Mouse (Mus musculus) mouse trophoblast stem cell (cell line): ENCODE measurements around the gene Hoxb13.

Experiments
- in situ Hi-C, 2 experiments: fragments of 300-500 bp; cut with MseI, MboI; formaldehyde crosslinking; loops; 2 replicates in 1 of 2; 3 replicates in 1 of 2; pipeline ENCODE4 v1.15.1; 2025

Hoxb13 gene

DNA sequence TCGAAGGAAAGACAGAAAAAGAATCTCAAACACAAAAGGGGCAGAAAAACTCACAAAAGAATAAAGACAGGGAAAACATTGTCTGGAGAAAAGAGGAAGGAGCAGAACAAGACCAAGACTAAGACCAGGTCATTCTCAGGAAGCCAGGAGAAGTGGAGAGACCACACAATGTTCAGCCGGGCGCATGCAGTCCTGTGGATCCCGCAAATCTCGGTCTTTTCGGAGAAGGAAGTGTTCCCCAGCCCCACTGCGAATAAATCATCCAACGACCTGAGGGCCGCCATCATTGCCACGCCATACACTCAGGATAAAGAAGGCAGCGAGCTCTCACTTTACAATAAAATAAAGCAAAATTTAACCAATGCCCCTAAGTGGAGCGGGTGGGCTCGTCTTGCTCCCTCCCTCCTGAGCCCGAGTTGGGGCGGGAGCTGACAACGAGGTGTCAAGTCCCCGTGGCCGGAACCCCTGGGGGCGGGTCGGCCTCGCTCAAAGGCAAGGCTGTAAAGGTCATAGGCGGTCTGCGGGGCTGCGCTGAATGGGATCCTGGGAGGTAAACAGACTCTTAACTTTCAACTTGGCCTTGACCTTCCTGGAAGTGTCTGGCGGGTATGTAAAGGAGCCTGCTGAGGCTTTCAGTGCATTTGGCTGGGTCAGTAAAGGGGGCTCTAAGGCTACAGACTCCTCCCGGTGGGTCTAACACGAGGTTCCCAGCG, 4.2 kb upstream of the Hoxb13 start:
- in situ Hi-C loops: no loop called here

GRCm38 (mm10) chr11:96191132-96191531, 3.0 kb upstream of the Hoxb13 start:
- in situ Hi-C loops: no loop called here

- in situ Hi-C loops: no loop called here
Measured at GRCm38 (mm10) chr11:96194401-96194710, 240 bp downstream of the Hoxb13 start.

- in situ Hi-C loops: loop anchor here in 1 of 2 experiments (5.0 kb wide), 1 partner anchor 48 kb away; no protein-coding TSS in a partner anchor
Measured at GRCm38 (mm10) chr11:96194961-96195640, 985 bp downstream of the Hoxb13 start.

GRCm38 (mm10) chr11:96195769-96196280, 1.7 kb downstream of the Hoxb13 start:
- in situ Hi-C loops: loop anchor here in 1 of 2 experiments (5.0 kb wide), 1 partner anchor 49 kb away; no protein-coding TSS in a partner anchor

DNA sequence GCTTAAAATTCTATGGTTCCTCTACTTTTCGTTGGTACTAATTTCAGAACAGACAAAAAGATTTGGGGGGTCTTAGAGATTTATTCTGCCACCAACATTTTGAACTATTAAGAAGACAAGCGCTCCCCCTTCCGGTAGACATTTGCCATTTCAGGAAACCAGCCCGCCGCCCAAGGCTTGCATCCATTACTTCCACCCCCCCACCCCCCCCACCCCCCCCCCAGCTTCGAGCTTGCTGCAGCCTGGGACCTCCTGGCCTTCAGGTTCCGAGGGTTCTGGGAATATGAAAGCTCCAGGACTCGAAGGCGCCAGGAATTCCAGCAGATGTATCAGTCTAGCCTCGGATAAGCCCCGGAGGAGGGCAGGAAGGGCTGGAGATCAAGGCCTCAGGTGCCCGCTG, 4.5 kb downstream of the Hoxb13 start:
- in situ Hi-C loops: loop anchor here in 1 of 2 experiments (5.0 kb wide), 1 partner anchor 51 kb away; no protein-coding TSS in a partner anchor

DNA sequence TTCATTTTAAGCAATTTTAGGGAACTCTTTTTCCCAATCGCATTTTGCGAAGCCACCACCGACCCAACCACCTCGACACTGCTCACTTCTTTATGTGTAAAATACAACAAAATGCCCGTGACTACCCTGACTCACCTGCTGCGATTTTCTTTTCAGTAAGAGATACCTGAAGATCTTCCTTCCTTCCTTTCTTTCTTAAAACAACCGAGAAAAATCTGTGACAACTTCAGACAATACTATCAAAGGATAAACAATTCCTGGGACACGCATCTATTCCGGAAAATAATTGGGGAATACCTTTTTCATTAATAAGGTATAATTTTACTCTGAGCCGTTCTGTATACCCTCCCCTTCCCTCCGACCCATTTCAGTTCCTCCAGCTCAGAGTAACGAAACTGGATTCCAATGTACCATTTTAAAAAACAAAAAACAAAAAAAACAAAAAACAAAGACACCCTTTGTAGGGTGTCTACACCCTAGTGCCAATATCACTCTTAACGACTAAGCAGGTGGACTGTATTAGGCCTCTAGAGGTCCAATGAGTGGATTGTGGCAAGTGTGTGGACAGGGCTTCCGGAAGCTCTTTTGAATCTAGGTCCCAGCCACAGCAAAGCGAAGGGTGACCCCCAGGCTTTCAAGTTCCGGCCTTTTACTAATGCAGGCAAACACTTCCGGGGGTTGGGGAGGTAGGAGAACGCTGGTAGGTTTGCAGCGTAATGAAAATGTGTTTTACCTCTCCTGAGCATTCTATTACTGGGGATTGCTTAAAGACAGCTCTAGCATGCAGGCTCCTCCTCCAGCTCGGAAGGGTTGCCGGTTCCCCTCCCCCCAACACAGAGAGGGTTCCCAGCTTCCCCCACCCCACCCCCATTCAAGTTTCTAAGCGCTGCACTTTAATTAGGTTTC, 5.3 kb downstream of the Hoxb13 start:
- in situ Hi-C loops: loop anchor here in 1 of 2 experiments (5.0 kb wide), 1 partner anchor 52 kb away; no protein-coding TSS in a partner anchor

DNA sequence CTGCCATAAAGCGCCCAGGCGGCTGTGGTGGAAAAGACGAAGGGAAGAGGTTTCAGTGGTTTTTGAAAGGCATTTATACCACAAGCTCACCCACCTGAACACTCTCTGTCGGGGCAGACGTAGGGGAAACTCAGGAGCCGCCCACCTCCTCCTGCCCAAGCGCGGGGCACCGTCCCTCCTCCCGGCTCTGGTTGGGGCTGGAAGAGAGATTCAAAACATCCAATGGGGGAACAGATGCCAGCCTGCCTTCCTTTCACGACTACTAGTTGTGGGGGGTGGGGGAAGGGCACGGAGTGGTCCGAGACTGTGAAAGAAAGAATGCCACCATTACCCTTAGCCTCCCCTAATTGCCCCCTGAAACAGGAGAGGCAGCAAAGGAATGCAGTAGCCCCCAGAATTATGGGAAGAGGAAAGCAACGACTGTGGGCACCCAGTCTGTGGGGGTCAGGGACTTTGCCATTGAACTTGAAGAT, 6.1 kb downstream of the Hoxb13 start:
- in situ Hi-C loops: no loop called here

DNA sequence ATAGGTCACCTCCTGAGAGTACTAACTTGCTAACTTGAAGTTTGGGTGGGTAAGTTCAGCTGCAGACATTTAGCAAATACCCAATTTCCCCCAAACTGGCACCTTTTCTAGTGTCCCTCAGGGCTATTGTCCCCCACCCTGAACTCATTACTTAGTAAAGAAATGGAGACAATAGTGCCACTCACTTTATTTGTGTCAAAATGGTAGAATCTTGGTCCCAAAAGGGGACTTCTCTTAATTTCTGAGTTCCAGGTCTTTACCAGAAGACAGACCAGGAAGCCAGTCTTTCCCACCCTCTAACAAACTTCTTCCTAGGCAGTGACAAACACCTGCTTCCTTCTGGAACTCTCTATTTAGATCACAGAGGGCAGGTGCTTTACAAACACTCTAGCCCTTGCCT, 7.6 kb downstream of the Hoxb13 start:
- in situ Hi-C loops: no loop called here

GRCm38 (mm10) chr11:96202401-96203081, 8.4 kb downstream of the Hoxb13 start:
- in situ Hi-C loops: no loop called here

- in situ Hi-C loops: no loop called here
Measured at GRCm38 (mm10) chr11:96203182-96203788, 9.2 kb downstream of the Hoxb13 start.

DNA sequence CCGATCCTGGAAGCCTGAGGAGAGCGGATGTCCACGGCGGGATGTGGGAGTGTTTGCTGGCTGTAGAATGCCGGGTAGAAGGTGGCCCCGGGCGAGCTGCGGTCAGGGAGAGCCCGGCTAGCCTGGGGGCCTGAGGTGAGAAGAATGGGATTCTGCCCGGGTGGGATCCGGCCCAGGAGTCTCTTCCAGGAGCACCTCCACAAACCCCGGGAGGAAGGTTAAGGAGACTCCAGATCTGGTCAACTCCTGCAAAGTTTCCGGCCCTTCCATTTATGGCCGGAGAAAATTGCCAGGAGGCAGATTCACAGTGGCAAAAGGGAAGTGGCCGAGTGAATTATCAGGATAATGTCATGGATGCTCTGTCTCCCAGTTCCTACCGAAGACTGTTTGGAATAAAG, 9.7 kb downstream of the Hoxb13 start:
- in situ Hi-C loops: no loop called here

DNA sequence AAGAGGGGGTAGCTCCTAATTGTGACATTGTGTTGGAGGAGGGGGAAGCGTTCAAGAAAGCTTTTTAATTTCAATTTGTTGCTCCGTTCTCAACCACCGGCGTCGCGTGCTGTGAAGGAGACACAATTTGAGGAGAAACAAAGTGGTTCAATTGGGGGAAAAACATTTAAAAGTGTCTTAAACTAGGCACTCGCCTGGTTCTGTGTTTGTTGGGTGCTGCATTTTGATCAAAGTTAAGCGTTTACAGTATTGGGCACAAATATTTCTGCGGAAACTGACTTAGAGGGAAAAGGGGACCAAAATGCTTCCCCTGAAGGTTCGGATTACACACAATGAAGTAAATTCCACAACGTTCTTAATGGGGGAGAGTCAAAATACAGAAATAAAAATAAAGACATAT, 10.2 kb downstream of the Hoxb13 start:
- in situ Hi-C loops: no loop called here

DNA sequence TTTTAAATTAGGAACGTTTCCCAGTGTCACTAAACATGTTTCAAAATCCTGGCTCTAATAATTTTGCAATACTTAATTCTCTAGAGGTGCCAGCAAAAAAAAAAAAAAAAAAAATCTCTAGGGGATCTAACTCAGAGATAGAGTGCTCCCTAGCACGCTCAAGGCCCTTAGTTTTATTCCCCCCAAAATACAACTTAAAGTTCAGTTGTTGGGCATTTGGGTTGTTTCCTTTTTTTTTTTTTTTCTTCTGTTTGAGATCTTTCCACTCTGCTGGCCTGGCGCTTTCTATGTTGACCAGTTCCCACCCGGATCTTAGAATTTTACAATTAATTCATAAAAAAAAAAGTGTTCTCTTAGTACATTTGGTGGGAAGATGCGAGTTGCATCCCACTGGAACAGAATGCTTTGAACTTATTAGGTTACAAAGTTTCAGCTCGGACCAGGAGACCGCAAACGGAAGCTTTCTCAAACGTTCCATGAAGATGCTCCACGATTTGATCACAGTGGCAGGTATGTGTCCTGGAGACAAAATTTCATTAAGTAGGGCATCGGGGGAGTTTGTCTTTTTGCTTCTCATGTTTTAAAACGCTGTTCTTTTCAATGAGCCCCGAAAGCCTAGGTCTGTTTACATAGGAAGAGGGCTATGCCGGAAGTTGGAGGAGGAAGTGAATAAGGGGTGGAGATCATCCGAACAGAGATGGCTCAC, 11.5 kb downstream of the Hoxb13 start:
- in situ Hi-C loops: no loop called here

DNA sequence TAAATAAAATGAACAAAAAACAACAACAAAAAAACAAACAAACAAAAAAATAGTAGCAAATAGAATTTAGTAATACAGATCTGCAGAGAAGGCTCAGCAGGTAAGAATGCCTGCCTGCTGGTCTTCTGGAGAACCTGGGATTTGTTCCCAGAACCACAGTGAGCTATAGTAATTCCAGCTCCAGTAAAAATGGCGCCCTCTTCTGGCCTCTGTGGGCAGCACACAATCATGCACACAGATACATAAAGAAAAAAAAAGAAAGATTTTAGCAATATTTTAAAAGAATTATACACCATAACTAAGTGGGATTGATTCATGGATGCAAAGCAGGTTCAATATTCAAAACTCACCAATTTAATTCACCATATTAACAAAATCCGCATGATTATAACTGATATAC, 29.7 kb downstream of the Hoxb13 start:
- in situ Hi-C loops: no loop called here

DNA sequence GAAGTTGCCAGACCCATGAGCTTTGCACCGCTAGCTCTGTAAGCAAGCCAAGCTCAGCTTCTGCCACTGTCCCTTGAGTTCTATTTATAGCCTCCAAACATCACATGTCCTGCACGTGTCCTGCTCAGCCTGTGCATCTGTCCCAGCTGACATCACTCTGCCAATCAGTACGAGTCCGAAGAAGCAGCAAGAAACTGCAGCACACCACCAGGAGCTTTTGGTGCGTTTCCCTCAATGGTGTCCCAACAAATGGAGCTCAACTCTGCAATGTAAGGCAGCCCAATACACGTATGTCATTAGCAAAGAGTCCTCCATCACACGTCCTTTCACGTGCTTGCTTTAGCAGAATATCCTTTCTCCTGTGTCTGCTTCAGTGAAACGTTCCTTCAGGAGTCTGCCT, 33.6 kb downstream of the Hoxb13 start:
- in situ Hi-C loops: no loop called here

DNA sequence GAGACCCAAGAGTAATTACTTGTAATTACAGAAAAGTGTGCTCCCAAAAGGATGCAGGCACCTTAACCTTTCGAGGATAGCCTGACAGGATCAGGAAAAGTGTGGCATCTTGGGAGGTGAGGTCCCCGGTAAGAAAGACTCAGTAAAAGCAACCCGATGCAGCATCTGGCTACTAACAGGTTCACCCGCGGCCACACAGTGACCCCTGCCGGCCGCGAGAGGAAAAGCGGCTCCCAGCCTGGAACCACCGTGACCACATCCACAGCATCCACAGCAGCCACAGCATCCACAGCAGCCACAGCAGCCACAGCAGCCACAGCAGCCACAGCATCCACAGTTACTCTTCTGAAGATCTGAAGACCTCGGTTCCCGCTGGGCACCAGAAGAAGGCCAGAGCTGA, 40.8 kb downstream of the Hoxb13 start:
- in situ Hi-C loops: loop anchor here (5.0 kb wide), 2 partner anchors 83 to 88 kb away; no protein-coding TSS in a partner anchor

DNA sequence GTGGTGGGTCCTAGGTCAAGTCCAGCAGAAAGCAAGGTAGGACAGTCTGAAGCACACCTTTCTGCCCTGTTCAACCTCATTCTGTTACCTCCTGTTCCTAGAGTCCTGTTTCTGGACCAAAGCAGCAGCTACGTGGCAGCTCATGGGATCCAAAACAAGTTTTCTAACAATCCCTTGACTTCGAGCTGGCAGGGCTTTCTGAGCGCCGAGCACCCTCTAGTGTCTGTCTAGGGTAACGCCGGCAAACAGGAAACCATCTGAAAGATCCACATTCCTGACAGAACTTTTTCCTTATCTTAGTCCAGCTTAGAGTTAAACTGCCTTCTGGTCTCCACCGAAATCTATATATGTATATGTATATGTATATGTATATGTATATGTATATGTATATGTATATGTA, 46.1 kb downstream of the Hoxb13 start:
- in situ Hi-C loops: no loop called here
